Mouse (Mus musculus) midbrain, embryonic 15.5 days (tissue): ENCODE measurements around the gene Pex14. TPM values are rescaled to one million over a fixed set of nuclear protein-coding genes. Genes with fewer than 3 reads are reported as not detected.

Experiments used
- ATAC-seq: fragments of 200-750 bp; cut with Nextera tagmentation; replicated peaks from 2 replicates; pipeline ENCODE4 v1.8.0; 2017; ENCODE audit warnings: moderate TSS enrichment
- H3K27ac ChIP-seq: fragments of 300-500 bp; sonication (generic); 2 replicates; pipeline ENCODE4 v1.5.1; 2015; ENCODE audit warnings: mild to moderate bottlenecking, inconsistent platforms
- H3K27me3 ChIP-seq: fragments of 300-500 bp; sonication (generic); replicated peaks from 2 replicates; pipeline ENCODE4 v1.6.1; 2015; ENCODE audit warnings: inconsistent platforms
- H3K36me3 ChIP-seq: fragments of 300-500 bp; sonication (generic); replicated peaks from 2 replicates; pipeline ENCODE4 v1.6.1; 2015; ENCODE audit warnings: inconsistent platforms
- H3K4me1 ChIP-seq: fragments of 300-500 bp; sonication (generic); 2 replicates; pipeline ENCODE4 v1.6.1; 2015; ENCODE audit warnings: inconsistent platforms
- H3K4me2 ChIP-seq: fragments of 300-500 bp; sonication (generic); 2 replicates; pipeline ENCODE4 v1.6.1; 2015; ENCODE audit warnings: inconsistent platforms, mild to moderate bottlenecking, moderate library complexity
- H3K4me3 ChIP-seq: fragments of 300-500 bp; sonication (generic); 2 replicates; pipeline ENCODE4 v1.5.1; 2015; ENCODE audit warnings: mild to moderate bottlenecking, inconsistent platforms
- H3K9ac ChIP-seq: fragments of 300-500 bp; sonication (generic); 2 replicates; pipeline ENCODE4 v1.6.1; 2015; ENCODE audit warnings: mild to moderate bottlenecking, inconsistent platforms
- H3K9me3 ChIP-seq: fragments of 300-500 bp; sonication (generic); 2 replicates; pipeline ENCODE4 v1.6.1; 2016; ENCODE audit warnings: inconsistent platforms
- WGBS: fragments of 180-500 bp; shearing (Covaris S2); methylation state at CpG from one replicate; pipeline ENCODE4 v1.1.7; 2015; ENCODE audit warnings: mixed read lengths; 5-methylcytosine and 5-hydroxymethylcytosine counted together
- polyA plus RNA-seq: library from polyadenylated mRNA; unstranded; fragments of >200 nt; fragmentation: Nextera tagmentation; extraction: Ambion mirVana; gene quantifications from 2 replicates; pipeline ENCODE4 v1.2.1, GENCODE M21; 2015

The Pex14 gene
- polyA plus RNA-seq, 1 experiment from 2014 or later = 58.1 TPM

DNA sequence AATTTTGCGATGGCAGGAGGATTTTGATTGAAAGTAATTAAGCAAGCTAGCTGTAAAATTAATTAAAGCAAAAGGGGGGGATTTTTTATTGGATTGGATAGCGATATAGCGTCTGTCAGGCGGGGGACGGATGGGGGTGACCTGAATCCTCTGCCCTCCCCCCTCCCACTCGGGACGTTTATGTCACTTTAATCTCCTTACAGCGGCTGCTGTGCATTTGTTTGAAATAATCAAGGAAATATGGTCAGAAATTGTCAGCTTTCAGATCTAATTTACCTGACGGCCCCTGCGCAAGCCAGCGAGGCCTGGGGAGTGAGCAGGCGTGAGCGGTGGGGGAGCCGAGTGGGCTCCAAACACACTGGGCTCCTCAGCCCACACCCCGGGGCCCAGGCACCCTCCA lies 183.8 kb downstream of the Pex14 start:
- 60% methylated on average over 15 of the region's 15 CpGs for WGBS
- no peaks in the 10 kb centered on the region for H3K36me3 ChIP-seq
- H3K4me2 ChIP-seq = no peak overlapping the region
- no peak overlapping the region for H3K4me3 ChIP-seq
- peaks cover 19% of the 10 kb centered on the region for H3K27me3 ChIP-seq
- H3K27ac ChIP-seq = no peak overlapping the region
- no peak for ATAC-seq
- H3K9ac ChIP-seq = no peak overlapping the region
- no peaks in the 10 kb centered on the region for H3K9me3 ChIP-seq
- peaks cover 32% of the 10 kb centered on the region for H3K4me1 ChIP-seq

DNA sequence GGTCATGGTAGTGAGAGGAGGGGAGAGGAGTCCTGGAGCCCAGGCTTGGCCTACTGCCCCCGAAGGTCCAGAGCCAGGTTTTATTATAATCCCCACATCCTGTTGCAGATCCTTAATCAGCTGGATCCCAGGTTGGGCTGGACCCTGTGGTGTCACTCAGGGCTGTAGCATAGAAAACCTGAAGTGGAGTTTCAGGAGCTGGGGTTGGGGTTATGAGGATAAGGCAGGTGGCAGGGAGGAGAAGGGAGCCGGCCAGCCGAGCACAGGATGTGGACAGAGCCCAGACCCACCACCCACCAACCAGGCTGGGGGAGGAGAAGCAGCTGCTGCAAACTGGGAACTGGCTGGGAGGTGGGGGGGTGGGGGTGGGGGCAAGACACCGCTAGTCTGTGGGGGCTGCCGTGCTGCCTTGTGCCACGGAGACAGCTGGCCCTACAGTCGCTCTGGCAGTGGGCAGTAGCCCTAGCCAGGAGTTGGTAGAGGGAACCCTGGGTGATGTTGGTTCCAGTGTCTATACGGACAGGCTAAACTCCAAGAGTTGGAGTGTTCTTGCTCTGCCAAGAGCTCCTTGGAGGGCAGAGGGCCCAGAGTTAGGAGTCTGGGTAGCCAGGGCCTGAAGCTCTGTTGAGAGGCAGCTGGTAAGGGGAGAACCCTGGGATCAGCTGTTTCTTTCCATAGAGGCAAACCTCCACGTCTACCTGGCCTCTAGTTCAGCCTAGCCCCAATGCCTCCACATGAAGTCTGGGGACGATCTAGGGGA lies 184.6 kb downstream of the Pex14 start:
- H3K9ac ChIP-seq = no peak overlapping the region
- peaks cover 23% of the 10 kb centered on the region for H3K27me3 ChIP-seq
- H3K4me1 ChIP-seq = peaks cover 28% of the 10 kb centered on the region
- H3K9me3 ChIP-seq = no peaks in the 10 kb centered on the region
- no peaks in the 10 kb centered on the region for H3K36me3 ChIP-seq
- H3K4me2 ChIP-seq = no peak overlapping the region
- ATAC-seq = peak; percentile 76
- no peak overlapping the region for H3K4me3 ChIP-seq
- 39% methylated on average over 10 of the region's 10 CpGs for WGBS
- no peak overlapping the region for H3K27ac ChIP-seq

DNA sequence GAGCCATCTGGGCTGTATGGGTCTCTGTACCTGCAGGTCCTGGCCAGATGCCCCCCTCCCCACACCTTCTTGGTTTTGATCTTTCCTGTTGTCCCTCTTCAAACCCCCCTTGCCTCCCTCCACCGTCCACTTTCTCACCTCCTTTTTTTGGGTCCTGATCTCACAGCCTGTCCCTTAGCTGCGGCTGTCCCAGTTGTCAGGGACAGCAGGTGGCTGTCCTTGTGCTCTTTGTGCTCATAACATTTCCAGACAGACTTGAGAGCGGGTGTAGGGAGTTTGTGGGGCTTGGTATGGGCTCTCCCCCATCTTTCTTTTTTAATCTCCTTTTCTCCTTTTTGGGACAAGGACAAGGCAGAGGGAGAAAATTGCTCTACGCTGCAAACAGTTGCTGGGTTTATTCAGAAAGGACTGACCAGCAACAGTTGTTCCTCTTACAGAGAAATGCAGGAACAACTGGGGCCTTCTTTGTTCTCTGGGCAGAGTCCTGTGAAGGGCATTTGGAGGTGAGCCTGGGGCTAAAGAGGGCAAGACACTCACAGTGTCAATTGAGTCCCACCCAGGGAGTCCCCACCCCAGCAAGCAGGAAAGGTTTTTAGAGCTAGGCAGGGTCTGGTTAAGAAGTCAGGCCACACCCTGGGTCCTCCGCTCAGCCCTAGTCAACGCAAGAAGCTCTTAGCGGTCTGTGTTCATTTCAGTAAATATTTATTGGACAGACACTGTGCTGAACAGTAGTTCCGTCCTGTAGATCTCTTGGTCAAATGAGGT lies 186.7 kb downstream of the Pex14 start:
- Histone ChIP-seq H3K9me3 (no peaks in the 10 kb centered on the region), H3K4me3 (no peak overlapping the region), H3K27me3 (peaks cover 26% of the 10 kb centered on the region), H3K4me2 (no peak overlapping the region), H3K36me3 (no peaks in the 10 kb centered on the region), H3K27ac (no peak overlapping the region), H3K9ac (no peak overlapping the region), H3K4me1 (peaks cover 40% of the 10 kb centered on the region)
- WGBS = 59% methylated on average over 8 of the region's 8 CpGs
- ATAC-seq = no peak

GRCm38 (mm10) chr4:148912134-148912533 lies 187.5 kb downstream of the Pex14 start:
- Histone ChIP-seq H3K9me3 (no peaks in the 10 kb centered on the region), H3K4me1 (peaks cover 40% of the 10 kb centered on the region), H3K4me2 (no peak overlapping the region), H3K27ac (no peak overlapping the region), H3K27me3 (peaks cover 24% of the 10 kb centered on the region), H3K36me3 (no peaks in the 10 kb centered on the region), H3K9ac (no peak overlapping the region), H3K4me3 (no peak overlapping the region)
- 54% methylated on average over 7 of the region's 7 CpGs for WGBS
- ATAC-seq = no peak

Other genes with a start within 250 kb of the Pex14 start
- gene Dffa, start 4.3 kb upstream of the Pex14 start, polyA plus RNA-seq = 24.2 and 24.7 TPM in 2 replicates
- gene Cort, start 26.9 kb upstream of the Pex14 start, polyA plus RNA-seq = 0.62 TPM in 1 of 2 replicates, not detected in the other
- 15.3 and 15.7 TPM in 2 replicates for gene Cenps, start 37.8 kb upstream of the Pex14 start, polyA plus RNA-seq
- 121 and 124 TPM in 2 replicates for gene Pgd, start 66.9 kb upstream of the Pex14 start, polyA plus RNA-seq
- 147 and 154 TPM in 2 replicates for gene Kif1b, start 207.8 kb upstream of the Pex14 start, polyA plus RNA-seq